Mouse (Mus musculus): ENCODE data around the gene Ppm1a.

- TF ChIP-seq CTCF (IDR thresholded peaks at IDR 0.05; ENCODE audit: low read depth) (no peak), EP300 (IDR thresholded peaks at IDR 0.05; ENCODE audit: low read depth) (no peak)
Observed at GRCm38 (mm10) chr12:72786551-72786950, 29.3 kb downstream of the Ppm1a start.

Data from heart, postnatal 0 days (tissue).